ENCODE assay signal across 30 mouse cellular contexts in genomic region chr5:130620060-130620459, GRCm38 (mm10).
DNase-seq lines count a peak whose midpoint lies in the region; ATAC-seq and TF ChIP-seq lines count a peak whose summit lies in the region.
"Had no signal": no experiment of that assay in that cellular context is flagged by ENCODE, and none has a peak within 500 bp of the region (broad histone marks: within the 10 kb centered on the region; RNA-seq: fewer than 3 reads in every experiment).

No protein-coding gene starts in this region.

- peak; percentile 18 for DNase-seq in hindbrain, embryonic 10.5 days (ENCODE audit: low spot score)
- peak; percentile 2 for DNase-seq in midbrain, embryonic 11.5 days (ENCODE audit: low spot score, missing footprints)
- DNase-seq in embryonic facial prominence, embryonic 10.5 days (ENCODE audit: low spot score): peak; percentile 43
- peak; percentile 27 for DNase-seq in hindbrain, postnatal 0 days (ENCODE audit: low spot score)
- no peak for DNase-seq in left cerebral cortex, adult 11 months (ENCODE audit: low spot score)
- DNase-seq: adrenal gland, adult 2 months; cerebellum, adult 8-10 months; cerebellum, postnatal 25 days; heart, adult 2 months; heart, postnatal 4 days; kidney, adult 11 months; kidney, postnatal 14 days; layer of hippocampus, adult 9-11 months; liver, postnatal 0 days; lung, postnatal 10 days; spleen, adult 18-20 months; thymus, adult 2 months; thymus, postnatal 36 days had no signal

- ATAC-seq in hindbrain, embryonic 16.5 days: no peak
- no peak for ATAC-seq in midbrain, embryonic 11.5 days (ENCODE audit: low FRiP score)
- ATAC-seq in midbrain, embryonic 13.5 days: no peak
- ATAC-seq in hindbrain, postnatal 0 days: no peak
- ATAC-seq: CD4-positive, CD25-positive, alpha-beta regulatory T cell, adult 4 months; forebrain, embryonic 14.5 days; inflammation-experienced regulatory T-cells, adult 6 months; liver, embryonic 12.5 days; liver, postnatal 0 days; midbrain, embryonic 15.5 days had no signal

- H3K9me3 ChIP-seq in hindbrain, embryonic 10.5 days: no peaks in the 10 kb centered on the region
- H3K9me3 ChIP-seq in hindbrain, embryonic 16.5 days (ENCODE audit: control insufficient read depth, low read length): no peaks in the 10 kb centered on the region
- H3K9me3 ChIP-seq in midbrain, embryonic 11.5 days (ENCODE audit: control insufficient read depth, low read length): peaks cover 2% of the 10 kb centered on the region; the same call in 1 of the 2 replicates
- H3K9me3 ChIP-seq in midbrain, embryonic 13.5 days: no peaks in the 10 kb centered on the region
- H3K9me3 ChIP-seq in embryonic facial prominence, embryonic 10.5 days: peaks cover 3% of the 10 kb centered on the region; the same call in 1 of the 2 replicates
- H3K9me3 ChIP-seq in hindbrain, postnatal 0 days (ENCODE audit: low read length): no peaks in the 10 kb centered on the region
- H3K9me3 ChIP-seq: heart, embryonic 12.5 days; midbrain, embryonic 15.5 days had no signal

- TF ChIP-seq CTCF in hindbrain, postnatal 0 days (IDR thresholded peaks at IDR 0.05; ENCODE audit: low read depth): no peak

- H3K9ac ChIP-seq in hindbrain, embryonic 16.5 days (ENCODE audit: low read depth, low read length): no peak overlapping the region
- no peak overlapping the region for H3K9ac ChIP-seq in midbrain, embryonic 11.5 days (ENCODE audit: low read length)
- no peak overlapping the region for H3K9ac ChIP-seq in midbrain, embryonic 13.5 days (replicated peaks)
- H3K9ac ChIP-seq in hindbrain, postnatal 0 days (replicated peaks; ENCODE audit: low read length): no peak overlapping the region
- H3K9ac ChIP-seq: heart, embryonic 12.5 days; limb, embryonic 13.5 days; liver, embryonic 12.5 days; liver, postnatal 0 days; midbrain, embryonic 15.5 days; neural tube, embryonic 12.5 days had no signal

- H3K4me1 ChIP-seq in hindbrain, embryonic 10.5 days (replicated peaks): peaks cover 10% of the 10 kb centered on the region
- peaks cover 3% of the 10 kb centered on the region; the same call in 1 of the 2 replicates for H3K4me1 ChIP-seq in hindbrain, embryonic 16.5 days (ENCODE audit: control insufficient read depth, insufficient read depth, low read depth, low read length)
- H3K4me1 ChIP-seq in midbrain, embryonic 11.5 days (ENCODE audit: control insufficient read depth, insufficient read depth, low read length): no peaks in the 10 kb centered on the region
- no peaks in the 10 kb centered on the region; the same call in 1 of the 2 replicates for H3K4me1 ChIP-seq in midbrain, embryonic 13.5 days (replicated peaks)
- H3K4me1 ChIP-seq in embryonic facial prominence, embryonic 10.5 days: peaks cover 43% of the 10 kb centered on the region
- H3K4me1 ChIP-seq in hindbrain, postnatal 0 days (ENCODE audit: insufficient read depth, low read length): no peaks in the 10 kb centered on the region
- H3K4me1 ChIP-seq: heart, embryonic 12.5 days; liver, embryonic 12.5 days; midbrain, embryonic 15.5 days; neural tube, embryonic 12.5 days had no signal

- 62% methylated on average over 7 of the region's 7 CpGs for WGBS in hindbrain, embryonic 10.5 days
- 42% methylated on average over 7 of the region's 7 CpGs for WGBS in hindbrain, embryonic 16.5 days
- WGBS in midbrain, embryonic 11.5 days: 84% methylated on average over 7 of the region's 7 CpGs
- WGBS in midbrain, embryonic 13.5 days: 81% methylated on average over 7 of the region's 7 CpGs
- WGBS in embryonic facial prominence, embryonic 10.5 days: 62% methylated on average over 7 of the region's 7 CpGs
- 45% methylated on average over 7 of the region's 7 CpGs for WGBS in hindbrain, postnatal 0 days

- no peaks in the 10 kb centered on the region for H3K36me3 ChIP-seq in hindbrain, embryonic 10.5 days
- no peaks in the 10 kb centered on the region for H3K36me3 ChIP-seq in hindbrain, embryonic 16.5 days (ENCODE audit: control insufficient read depth, insufficient read depth, low read length)
- H3K36me3 ChIP-seq in midbrain, embryonic 11.5 days (ENCODE audit: control insufficient read depth, insufficient read depth, low read length): no peaks in the 10 kb centered on the region
- no peaks in the 10 kb centered on the region for H3K36me3 ChIP-seq in midbrain, embryonic 13.5 days
- H3K36me3 ChIP-seq in embryonic facial prominence, embryonic 10.5 days (replicated peaks): no peaks in the 10 kb centered on the region
- no peaks in the 10 kb centered on the region for H3K36me3 ChIP-seq in hindbrain, postnatal 0 days (ENCODE audit: insufficient read depth, low read length)
- H3K36me3 ChIP-seq: heart, embryonic 12.5 days; limb, embryonic 13.5 days; liver, embryonic 12.5 days; midbrain, embryonic 15.5 days; neural tube, embryonic 12.5 days had no signal

- H3K27me3 ChIP-seq in hindbrain, embryonic 10.5 days (ENCODE audit: insufficient read depth, poor library complexity, severe bottlenecking): no peaks in the 10 kb centered on the region
- H3K27me3 ChIP-seq in hindbrain, embryonic 16.5 days (replicated peaks; ENCODE audit: control insufficient read depth, insufficient read depth, low read length): no peaks in the 10 kb centered on the region
- no peaks in the 10 kb centered on the region for H3K27me3 ChIP-seq in midbrain, embryonic 11.5 days (ENCODE audit: control insufficient read depth, insufficient read depth, low read length)
- H3K27me3 ChIP-seq in midbrain, embryonic 13.5 days: no peaks in the 10 kb centered on the region
- H3K27me3 ChIP-seq in embryonic facial prominence, embryonic 10.5 days (replicated peaks; ENCODE audit: low read depth, poor library complexity, severe bottlenecking): no peaks in the 10 kb centered on the region
- no peaks in the 10 kb centered on the region for H3K27me3 ChIP-seq in hindbrain, postnatal 0 days (ENCODE audit: insufficient read depth, low read length)
- H3K27me3 ChIP-seq: heart, embryonic 12.5 days; liver, embryonic 12.5 days; midbrain, embryonic 15.5 days; neural tube, embryonic 12.5 days had no signal

- no peak overlapping the region for H3K4me3 ChIP-seq in hindbrain, embryonic 10.5 days
- H3K4me3 ChIP-seq in hindbrain, embryonic 16.5 days (ENCODE audit: low read length): no peak overlapping the region
- no peak overlapping the region for H3K4me3 ChIP-seq in midbrain, embryonic 11.5 days (ENCODE audit: low read depth, low read length)
- H3K4me3 ChIP-seq in midbrain, embryonic 13.5 days (replicated peaks): no peak overlapping the region
- H3K4me3 ChIP-seq in embryonic facial prominence, embryonic 10.5 days: no peak overlapping the region
- no peak overlapping the region for H3K4me3 ChIP-seq in hindbrain, postnatal 0 days (ENCODE audit: low read length)
- H3K4me3 ChIP-seq: heart, adult 2 months; heart, embryonic 12.5 days; limb, embryonic 13.5 days; liver, embryonic 12.5 days; midbrain, embryonic 15.5 days; neural tube, embryonic 12.5 days had no signal

- H3K27ac ChIP-seq in hindbrain, embryonic 10.5 days: no peak overlapping the region
- H3K27ac ChIP-seq in hindbrain, embryonic 16.5 days (ENCODE audit: low read depth, low read length): no peak overlapping the region
- H3K27ac ChIP-seq in midbrain, embryonic 11.5 days (ENCODE audit: low read depth, low read length): no peak overlapping the region
- no peak overlapping the region for H3K27ac ChIP-seq in midbrain, embryonic 13.5 days
- H3K27ac ChIP-seq in embryonic facial prominence, embryonic 10.5 days (replicated peaks): no peak overlapping the region
- H3K27ac ChIP-seq in hindbrain, postnatal 0 days: no peak overlapping the region
- H3K27ac ChIP-seq: heart, adult 2 months; limb, embryonic 13.5 days; liver, embryonic 12.5 days; macrophage; midbrain, embryonic 15.5 days; neural tube, embryonic 12.5 days; stomach, postnatal 0 days had no signal

- H3K4me2 ChIP-seq in hindbrain, embryonic 16.5 days (ENCODE audit: low read length): no peak overlapping the region
- H3K4me2 ChIP-seq in midbrain, embryonic 11.5 days: no peak overlapping the region
- no peak overlapping the region for H3K4me2 ChIP-seq in midbrain, embryonic 13.5 days (replicated peaks)
- no peak overlapping the region for H3K4me2 ChIP-seq in hindbrain, postnatal 0 days (ENCODE audit: low read depth, low read length)
- H3K4me2 ChIP-seq: heart, embryonic 12.5 days; limb, embryonic 13.5 days; liver, embryonic 12.5 days; midbrain, embryonic 15.5 days; neural tube, embryonic 12.5 days had no signal
